Mouse (Mus musculus) hindbrain, embryonic 11.5 days (tissue): Measurements from ENCODE around the gene Tigit. TPM values are rescaled to one million over a fixed set of nuclear protein-coding genes. Genes with fewer than 3 reads are reported as not detected.
A peak's percentile ranks its signal among the peaks of the same experiment; 100 is the strongest.

Source experiments
- ATAC-seq: fragments of 200-750 bp; cut with Nextera tagmentation; 2 replicates; pipeline ENCODE4 v1.8.0; 2017; ENCODE audit warnings: mild to moderate bottlenecking, moderate TSS enrichment, moderate library complexity; ENCODE audit not compliant: low FRiP score
- DNase-seq: peaks from one replicate; pipeline ENCODE4 v3.0.0-alpha.2; 2015; ENCODE audit warnings: low spot score
- H3K27ac ChIP-seq: fragments of 300-500 bp; sonication (generic); 2 replicates; pipeline ENCODE4 v1.5.1; 2014; ENCODE audit warnings: mild to moderate bottlenecking, low read depth, low read length
- H3K27me3 ChIP-seq: fragments of 300-500 bp; sonication (generic); 2 replicates; pipeline ENCODE4 v1.6.1; 2014; ENCODE audit warnings: mild to moderate bottlenecking, low read length, moderate library complexity, mixed read lengths; ENCODE audit not compliant: control insufficient read depth, insufficient read depth
- H3K36me3 ChIP-seq: fragments of 300-500 bp; sonication (generic); 2 replicates; pipeline ENCODE4 v1.6.1; 2014; ENCODE audit warnings: mild to moderate bottlenecking, low read length, moderate library complexity, mixed read lengths; ENCODE audit not compliant: control insufficient read depth, insufficient read depth
- H3K4me1 ChIP-seq: fragments of 300-500 bp; sonication (generic); replicated peaks from 2 replicates; pipeline ENCODE4 v1.6.1; 2014; ENCODE audit warnings: low read length, mixed read lengths; ENCODE audit not compliant: control insufficient read depth, insufficient read depth
- H3K4me2 ChIP-seq: fragments of 300-500 bp; sonication (generic); replicated peaks from 2 replicates; pipeline ENCODE4 v1.6.1; 2014; ENCODE audit warnings: mild to moderate bottlenecking, low read depth, low read length
- H3K4me3 ChIP-seq: fragments of 300-500 bp; sonication (generic); 2 replicates; pipeline ENCODE4 v1.5.1; 2014; ENCODE audit warnings: low read depth, low read length
- H3K9ac ChIP-seq: fragments of 300-500 bp; sonication (generic); 2 replicates; pipeline ENCODE4 v1.6.1; 2014; ENCODE audit warnings: low read depth, low read length
- H3K9me3 ChIP-seq: fragments of 300-500 bp; sonication (generic); 2 replicates; pipeline ENCODE4 v1.6.1; 2016; ENCODE audit warnings: low read length; ENCODE audit not compliant: control insufficient read depth
- WGBS: fragments of 180-500 bp; shearing (Covaris S2); extraction: QIAGEN DNeasy Blood & Tissue Kit; methylation state at CpG from one replicate; pipeline ENCODE4 v1.1.7; 2014; 5-methylcytosine and 5-hydroxymethylcytosine counted together
- polyA plus RNA-seq: library from polyadenylated mRNA; unstranded; fragments of >200 nt; fragmentation: Nextera tagmentation; extraction: Ambion mirVana; gene quantifications from 2 replicates; pipeline ENCODE4 v1.2.1, GENCODE M21; 2014

Tigit gene
- polyA plus RNA-seq, 1 experiment from 2014 or later = not detected

- H3K36me3 ChIP-seq = 0 out of 2 replicates have a peak, but pooled peaks cover 3% of the 10 kb centered on the region
Observed at GRCm38 (mm10) chr16:43618286-43618685, 45.7 kb downstream of the Tigit start.

GRCm38 (mm10) chr16:43617346-43617745 lies 46.6 kb downstream of the Tigit start:
- no peaks in the 10 kb centered on the region for H3K27me3 ChIP-seq
- no peak for ATAC-seq
- 0 out of 2 replicates have a peak, but pooled peaks cover 3% of the 10 kb centered on the region for H3K36me3 ChIP-seq
- H3K4me2 ChIP-seq = no peak overlapping the region
- no peaks in the 10 kb centered on the region for H3K4me1 ChIP-seq
- no peak overlapping the region for H3K27ac ChIP-seq
- DNase-seq = no peak
- H3K9ac ChIP-seq = no peak overlapping the region
- WGBS = 76% methylated on average over 6 of the region's 6 CpGs
- no peaks in the 10 kb centered on the region for H3K9me3 ChIP-seq
- no peak overlapping the region for H3K4me3 ChIP-seq

More at GRCm38 (mm10) chr16:43618286-43618685, 45.7 kb downstream of the Tigit start:
- Histone ChIP-seq H3K9ac (no peak overlapping the region), H3K27ac (no peak overlapping the region), H3K27me3 (no peaks in the 10 kb centered on the region), H3K4me3 (no peak overlapping the region), H3K9me3 (no peaks in the 10 kb centered on the region), H3K4me2 (no peak overlapping the region), H3K4me1 (0 out of 2 replicates have a peak, but pooled peaks cover 2% of the 10 kb centered on the region)
- no peak for DNase-seq
- 90% methylated on average over 23 of the region's 23 CpGs for WGBS
- ATAC-seq = no peak

- ATAC-seq (no peak), DNase-seq (no peak)
- no peak overlapping the region for H3K4me2 ChIP-seq
- H3K4me1 ChIP-seq = no peaks in the 10 kb centered on the region
- H3K9me3 ChIP-seq = no peaks in the 10 kb centered on the region
- WGBS = 71% methylated on average over 4 of the region's 4 CpGs
- H3K27ac ChIP-seq = no peak overlapping the region
- H3K27me3 ChIP-seq = no peaks in the 10 kb centered on the region
- H3K36me3 ChIP-seq = 0 out of 2 replicates have a peak, but pooled peaks cover 3% of the 10 kb centered on the region
- no peak overlapping the region for H3K4me3 ChIP-seq
- H3K9ac ChIP-seq = no peak overlapping the region
Observed at GRCm38 (mm10) chr16:43616348-43616747, 47.6 kb downstream of the Tigit start.

- Histone ChIP-seq H3K4me2 (no peak overlapping the region), H3K36me3 (peaks cover 6% of the 10 kb centered on the region; the same call in 1 of the 2 replicates), H3K9me3 (no peaks in the 10 kb centered on the region), H3K9ac (no peak overlapping the region), H3K4me3 (no peak overlapping the region), H3K27ac (no peak overlapping the region), H3K4me1 (no peaks in the 10 kb centered on the region), H3K27me3 (no peaks in the 10 kb centered on the region)
- no peak for ATAC-seq
- no peak for DNase-seq
- 94% methylated on average over 10 of the region's 10 CpGs for WGBS
Observed at GRCm38 (mm10) chr16:43610375-43610774, 53.6 kb downstream of the Tigit start.

- H3K36me3 ChIP-seq = peaks cover 6% of the 10 kb centered on the region; the same call in 1 of the 2 replicates
- no peak overlapping the region for H3K4me3 ChIP-seq
- no peak for ATAC-seq
Observed at GRCm38 (mm10) chr16:43608066-43608465, 55.9 kb downstream of the Tigit start.

GRCm38 (mm10) chr16:43607086-43607485 lies 56.9 kb downstream of the Tigit start:
- Histone ChIP-seq H3K4me3 (no peak overlapping the region), H3K27ac (no peak overlapping the region), H3K36me3 (peaks cover 6% of the 10 kb centered on the region; the same call in 1 of the 2 replicates), H3K4me1 (peaks cover 2% of the 10 kb centered on the region; the same call in 1 of the 2 replicates), H3K9ac (no peak overlapping the region), H3K27me3 (no peaks in the 10 kb centered on the region), H3K9me3 (no peaks in the 10 kb centered on the region), H3K4me2 (no peak overlapping the region)
- ATAC-seq = no peak
- no peak for DNase-seq

More at GRCm38 (mm10) chr16:43608066-43608465, 55.9 kb downstream of the Tigit start:
- no peaks in the 10 kb centered on the region for H3K9me3 ChIP-seq
- DNase-seq = no peak
- no peak overlapping the region for H3K9ac ChIP-seq
- H3K4me1 ChIP-seq = peaks cover 2% of the 10 kb centered on the region; the same call in 1 of the 2 replicates
- no peak overlapping the region for H3K27ac ChIP-seq
- H3K27me3 ChIP-seq = no peaks in the 10 kb centered on the region
- no peak overlapping the region for H3K4me2 ChIP-seq

- DNase-seq (no peak), ATAC-seq (peak; percentile 50)
- 36% methylated on average over 4 of the region's 4 CpGs for WGBS
- Histone ChIP-seq H3K4me1 (peaks cover 2% of the 10 kb centered on the region; the same call in 1 of the 2 replicates), H3K27me3 (no peaks in the 10 kb centered on the region), H3K4me3 (no peak overlapping the region), H3K9me3 (no peaks in the 10 kb centered on the region), H3K27ac (no peak overlapping the region), H3K4me2 (no peak overlapping the region), H3K9ac (no peak overlapping the region), H3K36me3 (no peaks in the 10 kb centered on the region; the same call in 1 of the 2 replicates)
Observed at GRCm38 (mm10) chr16:43604399-43605013, 59.4 kb downstream of the Tigit start.

GRCm38 (mm10) chr16:43603591-43604141 lies 60.3 kb downstream of the Tigit start:
- peak; percentile 64 for DNase-seq
- peak; percentile 93 for ATAC-seq
- H3K36me3 ChIP-seq = no peaks in the 10 kb centered on the region; the same call in 1 of the 2 replicates
- no peak overlapping the region for H3K9ac ChIP-seq
- H3K27me3 ChIP-seq = no peaks in the 10 kb centered on the region
- no peak overlapping the region for H3K4me2 ChIP-seq
- no peaks in the 10 kb centered on the region for H3K9me3 ChIP-seq
- no peak overlapping the region for H3K27ac ChIP-seq
- H3K4me1 ChIP-seq = peaks cover 2% of the 10 kb centered on the region; the same call in 1 of the 2 replicates
- 3% methylated on average over 9 of the region's 9 CpGs for WGBS
- no peak overlapping the region for H3K4me3 ChIP-seq

GRCm38 (mm10) chr16:43602573-43602972 lies 61.4 kb downstream of the Tigit start:
- Histone ChIP-seq H3K9ac (no peak overlapping the region), H3K4me1 (peaks cover 2% of the 10 kb centered on the region; the same call in 1 of the 2 replicates), H3K27ac (no peak overlapping the region), H3K27me3 (no peaks in the 10 kb centered on the region), H3K9me3 (no peaks in the 10 kb centered on the region), H3K4me3 (no peak overlapping the region), H3K4me2 (no peak overlapping the region), H3K36me3 (no peaks in the 10 kb centered on the region; the same call in 1 of the 2 replicates)
- DNase-seq = no peak
- WGBS = 78% methylated on average over 4 of the region's 4 CpGs
- no peak for ATAC-seq
